25 mouse cellular contexts compared by ENCODE assay signal in the genomic region with DNA sequence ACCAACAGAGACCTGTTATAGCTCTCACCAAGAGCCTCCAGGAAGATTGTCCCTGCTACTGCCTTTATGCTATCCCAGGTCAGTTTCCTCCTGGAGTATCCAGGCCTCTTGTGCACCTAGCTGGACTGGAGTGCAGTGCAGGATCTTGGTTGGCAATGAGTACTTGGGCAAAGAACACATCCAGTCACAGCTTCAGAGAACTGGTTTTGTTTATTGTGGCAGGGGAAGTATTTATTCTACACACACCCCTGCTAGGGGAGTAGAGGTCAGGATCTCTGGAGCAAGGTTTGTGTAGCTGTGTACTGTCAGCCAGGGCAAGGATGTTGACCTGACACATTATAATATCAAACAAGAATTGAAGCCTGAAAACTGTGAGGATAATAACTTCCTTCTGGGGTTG. TPM values are rescaled to one million over a fixed set of nuclear protein-coding genes. Genes with fewer than 3 reads are reported as not detected.
DNase-seq lines count a peak whose midpoint lies in the region; ATAC-seq and TF ChIP-seq lines count a peak whose summit lies in the region.
"Had no signal": no experiment of that assay in that cellular context is flagged by ENCODE, and none has a peak within 500 bp of the region (broad histone marks: within the 10 kb centered on the region; RNA-seq: fewer than 3 reads in every experiment).

No protein-coding gene starts in this region.

- H3K4me2 ChIP-seq in liver, postnatal 0 days (ENCODE audit: low read depth, low read length): no peak overlapping the region
- H3K4me2 ChIP-seq in stomach, postnatal 0 days (replicated peaks; ENCODE audit: low read depth): no peak overlapping the region

- H3K9ac ChIP-seq in liver, adult 2 months (ENCODE audit: low read depth, low read length): no peak overlapping the region
- H3K9ac ChIP-seq in liver, postnatal 0 days (replicated peaks): no peak overlapping the region
- H3K9ac ChIP-seq in stomach, postnatal 0 days (ENCODE audit: low read length): no peak overlapping the region

- peak; percentile 93 for DNase-seq in liver, adult 2 months (ENCODE audit: extremely low read depth, low read depth, low spot score)
- DNase-seq in liver, postnatal 0 days: no peak
- no peak for DNase-seq in stomach, postnatal 0 days (ENCODE audit: low spot score)
- no peak for DNase-seq in heart, adult 9 months (ENCODE audit: low spot score in 2 of 2)
- DNase-seq: adrenal gland, adult 2 months; adrenal gland, adult 8-10 months; adrenal gland, postnatal 10 days; adrenal gland, postnatal 14 days; adrenal gland, postnatal 25 days; adrenal gland, postnatal 36 days; B cell, adult 2 months; cerebellum, adult 11 months; cerebellum, adult 11-12 months; cerebellum, adult 18-20 months had no signal

- no peaks in the 10 kb centered on the region for H3K9me3 ChIP-seq in liver, postnatal 0 days (ENCODE audit: low read length)
- H3K9me3 ChIP-seq in stomach, postnatal 0 days (ENCODE audit: control insufficient read depth, low read length): no peaks in the 10 kb centered on the region
- H3K9me3 ChIP-seq: G1E had no signal

- no peak for TF ChIP-seq POLR2A in liver, adult 2 months (IDR thresholded peaks at IDR 0.05; ENCODE audit: extremely low read depth, insufficient read depth, low read length)

- no peak for TF ChIP-seq EP300 in liver, postnatal 0 days (IDR thresholded peaks at IDR 0.05; ENCODE audit: low read depth)
- TF ChIP-seq EP300 in stomach, postnatal 0 days (optimal IDR thresholded peaks at IDR 0.05): no peak

- no peak overlapping the region for H3K4me3 ChIP-seq in liver, adult 2 months (ENCODE audit: insufficient read depth, low read depth, low read length)
- no peak overlapping the region for H3K4me3 ChIP-seq in liver, postnatal 0 days (ENCODE audit: low read depth, low read length)
- no peak overlapping the region for H3K4me3 ChIP-seq in stomach, postnatal 0 days (ENCODE audit: low read depth, low read length)

- no peak overlapping the region for H3K27ac ChIP-seq in liver, adult 2 months (replicated peaks; ENCODE audit: insufficient read depth, low read depth, low read length)
- no peak overlapping the region for H3K27ac ChIP-seq in liver, postnatal 0 days (ENCODE audit: low read depth)
- no peak overlapping the region for H3K27ac ChIP-seq in stomach, postnatal 0 days (replicated peaks)

- no peak for ATAC-seq in liver, postnatal 0 days
- 0 out of 2 replicates have a peak, but pooled peaks have one; percentile 29 for ATAC-seq in stomach, postnatal 0 days (ENCODE audit: low FRiP score, low TSS enrichment)
- ATAC-seq: activated CD4-positive, CD25-positive, alpha-beta regulatory T cell, adult 4 months; CD4-positive, CD25-positive, alpha-beta regulatory T cell, adult 4 months; Patski had no signal

- TF ChIP-seq CTCF in liver, adult 2 months (IDR thresholded peaks at IDR 0.05; ENCODE audit: low read depth, low read length): no peak; the same call in 1 of the 2 replicates
- TF ChIP-seq CTCF in liver, postnatal 0 days (IDR thresholded peaks at IDR 0.05; ENCODE audit: low read depth): no peak
- TF ChIP-seq CTCF in stomach, postnatal 0 days (IDR thresholded peaks at IDR 0.05; ENCODE audit: low read depth): no peak

- H3K36me3 ChIP-seq in liver, adult 2 months (ENCODE audit: control insufficient read depth, insufficient read depth, low read length): no peaks in the 10 kb centered on the region
- H3K36me3 ChIP-seq in liver, postnatal 0 days (replicated peaks; ENCODE audit: insufficient read depth, low read length): no peaks in the 10 kb centered on the region
- no peaks in the 10 kb centered on the region for H3K36me3 ChIP-seq in stomach, postnatal 0 days (ENCODE audit: control insufficient read depth, insufficient read depth, low read length)
- H3K36me3 ChIP-seq: G1E had no signal

- no peaks in the 10 kb centered on the region for H3K79me2 ChIP-seq in liver, adult 2 months (ENCODE audit: control insufficient read depth, insufficient read depth, low read length)

- peaks cover 6% of the 10 kb centered on the region; the same call in 1 of the 2 replicates for H3K4me1 ChIP-seq in liver, adult 2 months (ENCODE audit: control insufficient read depth, insufficient read depth, low read length)
- H3K4me1 ChIP-seq in liver, postnatal 0 days (ENCODE audit: insufficient read depth): no peaks in the 10 kb centered on the region
- H3K4me1 ChIP-seq in stomach, postnatal 0 days (replicated peaks; ENCODE audit: control insufficient read depth, insufficient read depth): no peaks in the 10 kb centered on the region

- H3K27me3 ChIP-seq in liver, adult 2 months (ENCODE audit: control insufficient read depth, insufficient read depth, low read length): no peaks in the 10 kb centered on the region
- no peaks in the 10 kb centered on the region for H3K27me3 ChIP-seq in liver, postnatal 0 days (ENCODE audit: insufficient read depth, low read length)
- no peaks in the 10 kb centered on the region for H3K27me3 ChIP-seq in stomach, postnatal 0 days (ENCODE audit: control insufficient read depth, insufficient read depth, low read length)

RNA-seq across cellular contexts. Expression of a gene that starts 9.1 kb away (rescaled TPM):
- total RNA-seq in liver, adult 2 months (2014; rRNA removed): not detected in 2 replicates
- not detected in 2 replicates for polyA plus RNA-seq in liver, adult 2 months (2012; rRNA removed)
- polyA plus RNA-seq in liver, postnatal 0 days (2015; fragmentation: Nextera tagmentation; extraction: Ambion mirVana): not detected in 2 replicates
- polyA plus RNA-seq in stomach, postnatal 0 days (2015; fragmentation: Nextera tagmentation; extraction: Ambion mirVana): not detected in 2 replicates
- total RNA-seq: adrenal gland, adult 18-20 months; adrenal gland, adult 2 months; adrenal gland, adult 8-10 months; adrenal gland, postnatal 10 days; adrenal gland, postnatal 14 days; adrenal gland, postnatal 25 days; adrenal gland, postnatal 36 days; adrenal gland, postnatal 4 days; CH12.LX; ES-E14; MEL had no signal
- polyA plus RNA-seq: activated CD4-positive, CD25-positive, alpha-beta regulatory T cell, adult 4 months; adrenal gland, adult 2 months; brain, embryonic 14.5 days; C2C12; CD4-positive, CD25-positive, alpha-beta regulatory T cell, adult 4 months; G1E; Patski had no signal

RNA-seq across cellular contexts. Expression of a gene that starts 23.7 kb away (rescaled TPM):
- total RNA-seq in liver, adult 2 months (2014; rRNA removed): not detected in 2 replicates
- polyA plus RNA-seq in liver, adult 2 months (2012; rRNA removed): not detected in 2 replicates
- polyA plus RNA-seq in liver, postnatal 0 days (2015; fragmentation: Nextera tagmentation; extraction: Ambion mirVana): not detected in 2 replicates
- polyA plus RNA-seq in stomach, postnatal 0 days (2015; fragmentation: Nextera tagmentation; extraction: Ambion mirVana): not detected in 2 replicates
- total RNA-seq: adrenal gland, adult 18-20 months; adrenal gland, adult 2 months; adrenal gland, adult 8-10 months; adrenal gland, postnatal 10 days; adrenal gland, postnatal 14 days; adrenal gland, postnatal 25 days; adrenal gland, postnatal 36 days; adrenal gland, postnatal 4 days; CH12.LX; ES-E14; MEL had no signal
- polyA plus RNA-seq: activated CD4-positive, CD25-positive, alpha-beta regulatory T cell, adult 4 months; adrenal gland, adult 2 months; brain, embryonic 14.5 days; C2C12; CD4-positive, CD25-positive, alpha-beta regulatory T cell, adult 4 months; G1E; Patski had no signal

RNA-seq across cellular contexts. Expression of a gene that starts 33.1 kb away (rescaled TPM):
- total RNA-seq in liver, adult 2 months (2014; rRNA removed): not detected in 2 replicates
- polyA plus RNA-seq in liver, adult 2 months (2012; rRNA removed): not detected in 2 replicates
- not detected in 2 replicates for polyA plus RNA-seq in liver, postnatal 0 days (2015; fragmentation: Nextera tagmentation; extraction: Ambion mirVana)
- polyA plus RNA-seq in stomach, postnatal 0 days (2015; fragmentation: Nextera tagmentation; extraction: Ambion mirVana): not detected in 2 replicates
- total RNA-seq: adrenal gland, adult 18-20 months; adrenal gland, adult 2 months; adrenal gland, adult 8-10 months; adrenal gland, postnatal 10 days; adrenal gland, postnatal 14 days; adrenal gland, postnatal 25 days; adrenal gland, postnatal 36 days; adrenal gland, postnatal 4 days; CH12.LX; ES-E14; MEL had no signal
- polyA plus RNA-seq: activated CD4-positive, CD25-positive, alpha-beta regulatory T cell, adult 4 months; adrenal gland, adult 2 months; brain, embryonic 14.5 days; C2C12; CD4-positive, CD25-positive, alpha-beta regulatory T cell, adult 4 months; G1E; Patski had no signal

RNA-seq across cellular contexts. Expression of a gene that starts 45.2 kb away (rescaled TPM):
- not detected in 2 replicates for total RNA-seq in liver, adult 2 months (2014; rRNA removed)
- polyA plus RNA-seq in liver, adult 2 months (2012; rRNA removed): not detected in 2 replicates
- not detected in 2 replicates for polyA plus RNA-seq in liver, postnatal 0 days (2015; fragmentation: Nextera tagmentation; extraction: Ambion mirVana)
- polyA plus RNA-seq in stomach, postnatal 0 days (2015; fragmentation: Nextera tagmentation; extraction: Ambion mirVana): not detected in 2 replicates
- total RNA-seq: adrenal gland, adult 18-20 months; adrenal gland, adult 2 months; adrenal gland, adult 8-10 months; adrenal gland, postnatal 10 days; adrenal gland, postnatal 14 days; adrenal gland, postnatal 25 days; adrenal gland, postnatal 36 days; adrenal gland, postnatal 4 days; CH12.LX; ES-E14; MEL had no signal
- polyA plus RNA-seq: activated CD4-positive, CD25-positive, alpha-beta regulatory T cell, adult 4 months; adrenal gland, adult 2 months; brain, embryonic 14.5 days; C2C12; G1E; Patski had no signal
